Mouse (Mus musculus) heart, postnatal 0 days (tissue): Measurements from ENCODE around the gene Csnk2b.

Experiments
- CTCF ChIP-seq: IDR thresholded peaks from 2 replicates; pipeline ENCODE4 v1.5.1; 2016; ENCODE audit warnings: antibody characterized with exemption, control low read depth, low read depth
- EP300 ChIP-seq: IDR thresholded peaks from 2 replicates; pipeline ENCODE4 v1.6.1; 2016; ENCODE audit warnings: antibody characterized with exemption, low read depth

DNA sequence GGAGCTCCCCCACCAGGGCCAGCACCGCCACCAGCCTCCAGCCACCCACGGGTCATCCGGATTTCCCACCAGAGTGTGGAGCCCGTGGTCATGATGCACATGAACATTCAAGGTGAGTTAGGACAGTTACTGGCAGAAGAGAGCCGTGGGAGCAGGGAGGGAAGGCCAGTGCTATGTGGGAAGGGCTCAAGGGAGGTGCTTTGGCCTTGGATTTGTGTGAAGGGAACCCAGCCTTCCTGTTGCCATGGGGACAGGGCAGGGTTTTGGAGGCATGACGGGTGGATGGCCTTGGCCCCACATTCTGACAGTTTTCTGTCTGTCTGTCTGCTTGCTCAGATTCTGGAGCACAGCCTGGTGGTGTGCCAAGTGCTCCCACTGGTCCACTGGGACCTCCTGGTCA lies 20.1 kb upstream of the Csnk2b start:
- TF ChIP-seq CTCF (no peak), EP300 (no peak)
